Mouse (Mus musculus) cerebellum, adult 2 months (tissue): ENCODE measurements around the gene Slc35g1.

ENCODE experiments used
- CTCF ChIP-seq: fragments of 200-500 bp; IDR thresholded peaks from 2 replicates; pipeline ENCODE4 v1.5.1; 2011; ENCODE audit warnings: low read depth, mild to moderate bottlenecking, control low read depth, low read length, moderate library complexity, borderline replicate concordance; ENCODE audit not compliant: insufficient read depth
- POLR2A ChIP-seq: fragments of 200-500 bp; IDR thresholded peaks from 2 replicates; pipeline ENCODE4 v1.6.1; 2011; ENCODE audit warnings: low read length, control low read depth, borderline replicate concordance; ENCODE audit not compliant: insufficient read depth

DNA sequence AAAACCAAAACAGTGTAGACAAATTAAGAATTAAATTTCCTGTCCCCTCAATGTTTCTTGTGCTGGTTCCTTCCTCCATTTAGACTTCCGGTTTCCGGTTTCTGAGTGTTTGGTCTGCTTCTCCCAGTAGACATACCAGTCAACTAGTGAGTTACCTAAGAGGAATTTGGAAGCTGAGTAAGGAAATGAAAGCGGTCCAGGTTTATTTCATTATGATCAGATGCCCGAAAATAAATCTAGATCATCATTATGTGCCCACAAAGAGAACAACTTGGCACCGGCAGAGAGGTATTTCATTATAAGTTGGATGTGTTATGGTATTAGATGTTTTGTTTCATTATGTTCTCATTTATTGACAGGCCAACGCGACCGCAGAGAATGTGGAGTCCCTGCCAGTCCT lies 34.7 kb downstream of the Slc35g1 start:
- no peak for TF ChIP-seq POLR2A
- TF ChIP-seq CTCF = no peak
